Mouse (Mus musculus) CH12.LX (cell line): ENCODE results near the gene Dscam.

Experiments used
- CHD2 ChIP-seq: IDR thresholded peaks from 2 replicates; pipeline ENCODE4 v1.6.1; 2011; ENCODE audit warnings: low read length, improper control_type of control experiment
- CTCF ChIP-seq, 2 experiments: IDR thresholded peaks in 1 of 2; conservative IDR thresholded peaks in 1 of 2; 2 replicates each; pipeline ENCODE4 v1.5.1; 2011 to 2012; ENCODE audit warnings: low read depth in 2 of 2, low read length in 2 of 2, improper control_type of control experiment in 1 of 2, inconsistent platforms in 1 of 2, mild to moderate bottlenecking in 1 of 2, moderate library complexity in 1 of 2
- EP300 ChIP-seq: IDR thresholded peaks from 2 replicates; pipeline ENCODE4 v1.6.1; 2011; ENCODE audit warnings: low read length, improper control_type of control experiment
- MXI1 ChIP-seq: IDR thresholded peaks from 2 replicates; pipeline ENCODE4 v1.6.1; 2011; ENCODE audit warnings: mild to moderate bottlenecking, low read depth, low read length, improper control_type of control experiment
- POLR2A ChIP-seq: IDR thresholded peaks from 2 replicates; pipeline ENCODE4 v1.6.1; 2011; ENCODE audit warnings: low read depth, mild to moderate bottlenecking, improper control_type of control experiment, low read length
- TCF12 ChIP-seq: IDR thresholded peaks from 2 replicates; pipeline ENCODE4 v1.6.1; 2014; ENCODE audit warnings: low read depth, mild to moderate bottlenecking, inconsistent platforms, low read length, improper control_type of control experiment
- USF1 ChIP-seq: IDR thresholded peaks from 2 replicates; pipeline ENCODE4 v1.6.1; 2014; ENCODE audit warnings: low read depth, mild to moderate bottlenecking, inconsistent platforms, low read length, improper control_type of control experiment
- ZC3H11A ChIP-seq: IDR thresholded peaks from 2 replicates; pipeline ENCODE4 v1.6.1; 2012; ENCODE audit warnings: low read depth, mild to moderate bottlenecking, inconsistent platforms, low read length, improper control_type of control experiment
- ZMIZ1 ChIP-seq: IDR thresholded peaks from 2 replicates; pipeline ENCODE4 v1.6.1; 2012; ENCODE audit warnings: low read depth, mild to moderate bottlenecking, inconsistent platforms, low read length, improper control_type of control experiment
- ZNF384 ChIP-seq: IDR thresholded peaks from 2 replicates; pipeline ENCODE4 v1.6.1; 2012; ENCODE audit warnings: low read depth, low read length, improper control_type of control experiment, inconsistent platforms

GRCm38 (mm10) chr16:96671603-96672374, 498.8 kb downstream of the Dscam start:
- TF ChIP-seq POLR2A (no peak), EP300 (no peak), ZNF384 (no peak), CHD2 (no peak), TCF12 (no peak), MXI1 (no peak), ZC3H11A (peak; percentile 86), USF1 (no peak), CTCF (conservative IDR thresholded peaks at IDR 0.05 in 1 of 2, IDR thresholded peaks at IDR 0.05 in 1 of 2; ENCODE audit: low read depth in 2 of 2, low read length in 2 of 2) (peak; percentile 66 to 92), ZMIZ1 (no peak)
